ENCODE assay signal across 28 mouse cellular contexts in genomic region chr6:126816338-126816737, GRCm38 (mm10). TPM values are rescaled to one million over a fixed set of nuclear protein-coding genes. Genes with fewer than 3 reads are reported as not detected.
DNase-seq lines count a peak whose midpoint lies in the region; ATAC-seq and TF ChIP-seq lines count a peak whose summit lies in the region.
"Had no signal": no experiment of that assay in that cellular context is flagged by ENCODE, and none has a peak within 500 bp of the region (broad histone marks: within the 10 kb centered on the region; RNA-seq: fewer than 3 reads in every experiment).

No protein-coding gene starts in this region.

- in situ Hi-C loops in CH12.LX (cut with MboI; ENCODE audit: low pct_ligation_motif_present, low pct_unique_long_range_greater_than_20kb, low sequenced_read_pairs): loop anchor here (10.0 kb wide), 1 partner anchor 108 kb away; the partner anchor contains the start of gene Dyrk4

- TF ChIP-seq CTCF in CH12.LX (conservative IDR thresholded peaks at IDR 0.05 in 1 of 2, IDR thresholded peaks at IDR 0.05 in 1 of 2; ENCODE audit: low read depth in 2 of 2, low read length in 2 of 2): no peak

- no peaks in the 10 kb centered on the region for H3K27me3 ChIP-seq in midbrain, embryonic 11.5 days (ENCODE audit: control insufficient read depth, insufficient read depth, low read length)
- no peaks in the 10 kb centered on the region for H3K27me3 ChIP-seq in midbrain, embryonic 14.5 days (ENCODE audit: control insufficient read depth, insufficient read depth, low read length)
- H3K27me3 ChIP-seq in CH12.LX (replicated peaks): no peaks in the 10 kb centered on the region
- H3K27me3 ChIP-seq: embryonic facial prominence, embryonic 13.5 days; embryonic facial prominence, embryonic 15.5 days; forebrain, embryonic 12.5 days had no signal

- H3K4me3 ChIP-seq in midbrain, embryonic 11.5 days (ENCODE audit: low read depth, low read length): no peak overlapping the region
- no peak overlapping the region for H3K4me3 ChIP-seq in midbrain, embryonic 14.5 days (replicated peaks; ENCODE audit: low read depth, low read length)
- no peak overlapping the region for H3K4me3 ChIP-seq in CH12.LX (replicated peaks in 1 of 3; ENCODE audit: low read depth in 2 of 3, low read length in 2 of 3, poor library complexity in 1 of 3)
- H3K4me3 ChIP-seq: embryonic facial prominence, embryonic 13.5 days; embryonic facial prominence, embryonic 15.5 days; erythroblast, embryonic 14.5 days; forebrain, embryonic 10.5 days; forebrain, embryonic 12.5 days had no signal

- peaks cover 4% of the 10 kb centered on the region; the same call in 1 of the 2 replicates for H3K36me3 ChIP-seq in midbrain, embryonic 11.5 days (ENCODE audit: control insufficient read depth, insufficient read depth, low read length)
- H3K36me3 ChIP-seq in midbrain, embryonic 14.5 days (ENCODE audit: control insufficient read depth, insufficient read depth, low read length): peaks cover 17% of the 10 kb centered on the region
- H3K36me3 ChIP-seq in CH12.LX (replicated peaks in 1 of 2; ENCODE audit: control insufficient read depth in 1 of 2, insufficient read depth in 1 of 2, low read length in 1 of 2): peaks cover 15 to 27% of the 10 kb centered on the region in 2 experiments

- WGBS in midbrain, embryonic 11.5 days: 89% methylated on average over 8 of the region's 8 CpGs
- WGBS in midbrain, embryonic 14.5 days: 91% methylated on average over 8 of the region's 8 CpGs

- no peak for TF ChIP-seq RAD21 in CH12.LX (IDR thresholded peaks at IDR 0.05; ENCODE audit: low read depth, low read length)

- peak; percentile 34; the same call in 1 of the 2 replicates for TF ChIP-seq EP300 in CH12.LX (IDR thresholded peaks at IDR 0.05; ENCODE audit: low read length)

- H3K4me2 ChIP-seq in midbrain, embryonic 11.5 days: no peak overlapping the region
- no peak overlapping the region for H3K4me2 ChIP-seq in midbrain, embryonic 14.5 days (ENCODE audit: low read length)
- peak overlapping the region; percentile 31; the same call in 1 of the 2 replicates for H3K4me2 ChIP-seq in CH12.LX (ENCODE audit: insufficient read depth, low read depth, poor library complexity, severe bottlenecking)
- H3K4me2 ChIP-seq: embryonic facial prominence, embryonic 13.5 days; embryonic facial prominence, embryonic 15.5 days; forebrain, embryonic 12.5 days had no signal

- ATAC-seq in midbrain, embryonic 11.5 days (ENCODE audit: low FRiP score): no peak
- ATAC-seq in midbrain, embryonic 14.5 days (ENCODE audit: low FRiP score, low TSS enrichment): no peak
- ATAC-seq: CD4-positive, CD25-positive, alpha-beta regulatory T cell, adult 4 months; forebrain, embryonic 14.5 days; forebrain, embryonic 16.5 days had no signal

- DNase-seq in midbrain, embryonic 11.5 days (ENCODE audit: low spot score, missing footprints): peak; percentile 8
- DNase-seq in midbrain, embryonic 14.5 days: no peak
- DNase-seq in CH12.LX (ENCODE audit: extremely low read depth): peak; percentile 65
- no peak for DNase-seq in frontal cortex, adult 2 months (ENCODE audit: extremely low spot score in 1 of 2, low spot score in 1 of 2)
- no peak for DNase-seq in layer of hippocampus, adult 9-10 months (ENCODE audit: low spot score)
- DNase-seq: adrenal gland, adult 2 months; adrenal gland, postnatal 10 days; adrenal gland, postnatal 25 days; B cell, adult 2 months; cerebellum, adult 11 months; cerebellum, adult 18-20 months; cerebellum, adult 8-10 months; cerebellum, adult 9-11 months; cerebellum, postnatal 14 days; cerebellum, postnatal 36 days; embryo, embryonic 11 days had no signal

- H3K27ac ChIP-seq in midbrain, embryonic 11.5 days (ENCODE audit: low read depth, low read length): no peak overlapping the region
- no peak overlapping the region for H3K27ac ChIP-seq in midbrain, embryonic 14.5 days (replicated peaks; ENCODE audit: low read depth, low read length)
- H3K27ac ChIP-seq in CH12.LX (ENCODE audit: insufficient read depth, low read depth): peak overlapping the region; percentile 63
- H3K27ac ChIP-seq: embryonic facial prominence, embryonic 13.5 days; embryonic facial prominence, embryonic 15.5 days; forebrain, embryonic 10.5 days; forebrain, embryonic 12.5 days had no signal

- no peak for TF ChIP-seq POLR2A in CH12.LX (IDR thresholded peaks at IDR 0.05; ENCODE audit: low read depth, low read length)

- dilution Hi-C loops in CH12.LX (cut with MboI; ENCODE audit: extremely low pct_ligation_motif_present, extremely low pct_unique_long_range_greater_than_20kb, low sequenced_read_pairs): no loop called here

- H3K9ac ChIP-seq in midbrain, embryonic 11.5 days (ENCODE audit: low read length): no peak overlapping the region
- no peak overlapping the region for H3K9ac ChIP-seq in midbrain, embryonic 14.5 days (replicated peaks; ENCODE audit: low read length)
- no peak overlapping the region for H3K9ac ChIP-seq in CH12.LX (ENCODE audit: insufficient read depth, low read depth)
- H3K9ac ChIP-seq: embryonic facial prominence, embryonic 13.5 days; embryonic facial prominence, embryonic 15.5 days; forebrain, embryonic 12.5 days had no signal

- H3K4me1 ChIP-seq in midbrain, embryonic 11.5 days (ENCODE audit: control insufficient read depth, insufficient read depth, low read length): no peaks in the 10 kb centered on the region
- no peaks in the 10 kb centered on the region for H3K4me1 ChIP-seq in midbrain, embryonic 14.5 days (ENCODE audit: control insufficient read depth, insufficient read depth, low read length)
- H3K4me1 ChIP-seq in CH12.LX (ENCODE audit: control insufficient read depth in 1 of 2, insufficient read depth in 2 of 2): peaks cover 19 to 66% of the 10 kb centered on the region in 2 experiments
- H3K4me1 ChIP-seq: embryonic facial prominence, embryonic 13.5 days; embryonic facial prominence, embryonic 15.5 days; forebrain, embryonic 10.5 days had no signal

- H3K9me3 ChIP-seq in midbrain, embryonic 11.5 days (ENCODE audit: control insufficient read depth, low read length): no peaks in the 10 kb centered on the region
- no peaks in the 10 kb centered on the region for H3K9me3 ChIP-seq in midbrain, embryonic 14.5 days (ENCODE audit: control insufficient read depth, low read length)
- no peaks in the 10 kb centered on the region for H3K9me3 ChIP-seq in CH12.LX (replicated peaks; ENCODE audit: low read length)
- H3K9me3 ChIP-seq: embryonic facial prominence, embryonic 13.5 days; embryonic facial prominence, embryonic 15.5 days; forebrain, embryonic 10.5 days; forebrain, embryonic 12.5 days had no signal

- H3K79me2 ChIP-seq in CH12.LX (replicated peaks; ENCODE audit: control insufficient read depth, extremely low read depth, insufficient read depth, poor library complexity, severe bottlenecking): no peaks in the 10 kb centered on the region

TF ChIP-seq in CH12.LX, 34 proteins besides CTCF, POLR2A, EP300 and RAD21:
- TF ChIP-seq UBTF (IDR thresholded peaks at IDR 0.05; ENCODE audit: low read depth, low read length) (peak; percentile 41; the same call in 1 of the 2 replicates), IRF4 (IDR thresholded peaks at IDR 0.05; ENCODE audit: low read depth, low read length) (peak; percentile 59; the same call in 1 of the 2 replicates), ETS1 (conservative IDR thresholded peaks at IDR 0.05; ENCODE audit: low read depth, low read length) (peak; percentile 64), MXI1 (IDR thresholded peaks at IDR 0.05; ENCODE audit: low read depth, low read length) (peak; percentile 40; the same call in 1 of the 2 replicates), HCFC1 (IDR thresholded peaks at IDR 0.05; ENCODE audit: low read depth, low read length) (no peak), MAX (IDR thresholded peaks at IDR 0.05; ENCODE audit: low read length) (0 out of 2 replicates have a peak, but pooled peaks have one; percentile 23), TBP (conservative IDR thresholded peaks at IDR 0.05; ENCODE audit: low read depth, low read length) (no peak), TCF12 (IDR thresholded peaks at IDR 0.05; ENCODE audit: low read depth, low read length) (peak; percentile 67)
TF ChIP-seq in CH12.LX: peak in this region for 6.

RNA-seq across cellular contexts. Expression of gene Ndufa9, which starts 32.6 kb away (rescaled TPM):
- polyA plus RNA-seq in midbrain, embryonic 11.5 days (2014; fragmentation: Nextera tagmentation; extraction: Ambion mirVana): 194 and 196 TPM in 2 replicates
- 170 and 174 TPM in 2 replicates for polyA plus RNA-seq in midbrain, embryonic 14.5 days (2014; fragmentation: Nextera tagmentation; extraction: Ambion mirVana)
- total RNA-seq in CH12.LX (2012; rRNA removed): 141 and 159 TPM in 2 replicates
- total RNA-seq in CH12.LX (2014; rRNA removed): 146 and 159 TPM in 2 replicates
- 151 and 157 TPM in 2 replicates for polyA plus RNA-seq in CH12.LX (2012; ENCODE audit: insufficient read length, low read depth)
- polyA plus RNA-seq in frontal cortex, adult 2 months (2012; rRNA removed): 134 and 138 TPM in 2 replicates

RNA-seq across cellular contexts. Expression of gene Akap3, which starts 36.6 kb away (rescaled TPM):
- 0.06 and 0.08 TPM in 2 replicates for polyA plus RNA-seq in midbrain, embryonic 11.5 days (2014; fragmentation: Nextera tagmentation; extraction: Ambion mirVana)
- 0.07 and 0.09 TPM in 2 replicates for polyA plus RNA-seq in midbrain, embryonic 14.5 days (2014; fragmentation: Nextera tagmentation; extraction: Ambion mirVana)
- 0.63 and 2.0 TPM in 2 replicates for total RNA-seq in CH12.LX (2012; rRNA removed)
- total RNA-seq in CH12.LX (2014; rRNA removed): 1.2 and 1.6 TPM in 2 replicates
- polyA plus RNA-seq in CH12.LX (2012; ENCODE audit: insufficient read length, low read depth): 2.0 TPM in 2 replicates
- polyA plus RNA-seq in frontal cortex, adult 2 months (2012; rRNA removed): 0.14 and 0.32 TPM in 2 replicates
- total RNA-seq: adrenal gland, adult 2 months; adrenal gland, postnatal 25 days; adrenal gland, postnatal 4 days; common myeloid progenitor, adult 5-6 weeks; MEL had no signal
- polyA plus RNA-seq: CD4-positive, CD25-positive, alpha-beta regulatory T cell, adult 4 months; embryonic facial prominence, embryonic 11.5 days; embryonic facial prominence, embryonic 13.5 days; erythroblast, embryonic 14.5 days had no signal

Comparison
In these comparisons a context has a peak if more than half of its experiments do, and no peak if none do; other contexts are left out.
1. DNase-seq: peak in midbrain, embryonic 11.5 days (single experiment) and CH12.LX (single experiment); none in midbrain, embryonic 14.5 days (single experiment), frontal cortex, adult 2 months (0 of 2) and layer of hippocampus, adult 9-10 months (single experiment).